Mouse (Mus musculus) liver, embryonic 15.5 days (tissue): ENCODE measurements at regions not wholly inside any gene's neighbourhood (a gene's known extent, or its start where the extent isn't known, plus 50 kb on each side); places are given as distances from the start of the nearest gene placed in this dataset.

Experiments
- ATAC-seq: fragments of 200-750 bp; cut with Nextera tagmentation; 2 replicates; pipeline ENCODE4 v1.8.0; 2017; ENCODE audit warnings: moderate number of reproducible peaks, mild to moderate bottlenecking, moderate library complexity; ENCODE audit not compliant: insufficient read depth
- H3K27ac ChIP-seq: fragments of 300-500 bp; sonication (generic); replicated peaks from 2 replicates; pipeline ENCODE4 v1.5.1; 2015; ENCODE audit warnings: mild to moderate bottlenecking, inconsistent platforms
- H3K27me3 ChIP-seq: fragments of 300-500 bp; sonication (generic); 2 replicates; pipeline ENCODE4 v1.6.1; 2015; ENCODE audit warnings: mild to moderate bottlenecking, inconsistent platforms
- H3K36me3 ChIP-seq: fragments of 300-500 bp; sonication (generic); replicated peaks from 2 replicates; pipeline ENCODE4 v1.6.1; 2015; ENCODE audit warnings: moderate library complexity, mild to moderate bottlenecking, inconsistent platforms
- H3K4me1 ChIP-seq: fragments of 300-500 bp; sonication (generic); replicated peaks from 2 replicates; pipeline ENCODE4 v1.6.1; 2015; ENCODE audit warnings: inconsistent platforms
- H3K4me2 ChIP-seq: fragments of 300-500 bp; sonication (generic); 2 replicates; pipeline ENCODE4 v1.6.1; 2015; ENCODE audit warnings: moderate library complexity, mild to moderate bottlenecking, inconsistent platforms
- H3K4me3 ChIP-seq: fragments of 300-500 bp; sonication (generic); replicated peaks from 2 replicates; pipeline ENCODE4 v1.5.1; 2015; ENCODE audit warnings: mild to moderate bottlenecking, inconsistent platforms
- H3K9ac ChIP-seq: fragments of 300-500 bp; sonication (generic); 2 replicates; pipeline ENCODE4 v1.6.1; 2015; ENCODE audit warnings: moderate library complexity, mild to moderate bottlenecking, inconsistent platforms
- H3K9me3 ChIP-seq: fragments of 300-500 bp; sonication (generic); replicated peaks from 2 replicates; pipeline ENCODE4 v1.6.1; 2016; ENCODE audit warnings: inconsistent platforms
- WGBS: fragments of 180-500 bp; shearing (Covaris S2); methylation state at CpG from one replicate; pipeline ENCODE4 v1.1.7; 2015; ENCODE audit warnings: mixed read lengths; ENCODE audit not compliant: insufficient replicate concordance; 5-methylcytosine and 5-hydroxymethylcytosine counted together

GRCm38 (mm10) chr3:144107664-144108063 lies 97.4 kb downstream of the Lmo4 start:
- H3K4me1 ChIP-seq = no peaks in the 10 kb centered on the region
- no peak for ATAC-seq
- no peaks in the 10 kb centered on the region for H3K27me3 ChIP-seq
- H3K27ac ChIP-seq = no peak overlapping the region
- 72% methylated on average over 7 of the region's 7 CpGs for WGBS
- no peak overlapping the region for H3K9ac ChIP-seq
- H3K4me2 ChIP-seq = no peak overlapping the region
- no peak overlapping the region for H3K4me3 ChIP-seq
- H3K36me3 ChIP-seq = no peaks in the 10 kb centered on the region
- H3K9me3 ChIP-seq = no peaks in the 10 kb centered on the region

DNA sequence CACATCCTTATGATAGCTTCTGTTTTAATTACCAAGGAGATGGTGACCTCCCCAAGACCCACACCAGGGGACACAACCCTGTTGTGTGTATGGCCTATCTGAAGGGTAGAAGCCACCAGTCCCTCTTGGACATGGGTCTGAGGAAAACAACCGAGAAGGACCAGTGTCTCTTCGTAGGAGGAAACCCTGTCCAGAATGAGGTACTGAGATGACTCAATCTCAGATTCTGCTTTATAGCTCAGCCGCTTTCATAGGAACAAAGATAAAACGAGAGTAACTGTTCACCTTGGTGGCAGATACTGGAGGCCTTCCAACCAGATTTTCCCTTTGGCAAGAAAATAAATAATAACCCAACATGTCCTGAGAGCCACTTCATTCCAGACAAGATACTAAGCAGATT lies 100.7 kb downstream of the Lmo4 start:
- Histone ChIP-seq H3K27ac (no peak overlapping the region), H3K27me3 (no peaks in the 10 kb centered on the region), H3K36me3 (no peaks in the 10 kb centered on the region), H3K9ac (no peak overlapping the region), H3K4me2 (no peak overlapping the region), H3K9me3 (no peaks in the 10 kb centered on the region), H3K4me3 (no peak overlapping the region), H3K4me1 (no peaks in the 10 kb centered on the region)
- no peak for ATAC-seq
- 60% methylated on average over 4 of the region's 4 CpGs for WGBS

DNA sequence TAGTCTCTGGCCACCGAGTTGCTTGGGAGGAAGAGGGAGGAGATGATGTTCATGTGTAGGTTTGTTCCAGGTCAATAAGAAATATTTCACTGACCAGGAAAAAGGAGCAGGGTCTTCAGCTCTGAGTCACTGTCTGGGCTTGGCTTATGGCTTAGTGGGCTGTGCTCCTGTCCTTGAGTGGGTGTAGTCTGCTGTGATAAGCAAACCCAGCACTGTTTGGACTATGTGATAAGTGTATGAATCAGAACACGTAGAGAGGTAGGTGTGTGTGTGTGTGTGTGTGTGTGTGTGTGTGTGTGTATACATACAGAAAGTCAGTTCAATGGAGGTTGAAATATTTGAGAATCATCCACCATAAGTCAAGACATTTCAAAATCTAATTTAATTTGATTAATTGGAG lies 105.6 kb downstream of the Lmo4 start:
- Histone ChIP-seq H3K27ac (no peak overlapping the region), H3K4me2 (no peak overlapping the region), H3K4me1 (no peaks in the 10 kb centered on the region), H3K36me3 (no peaks in the 10 kb centered on the region), H3K27me3 (no peaks in the 10 kb centered on the region), H3K9me3 (no peaks in the 10 kb centered on the region), H3K4me3 (no peak overlapping the region), H3K9ac (no peak overlapping the region)
- 54% methylated on average over 2 of the region's 2 CpGs for WGBS
- ATAC-seq = no peak

- Histone ChIP-seq H3K27ac (no peak overlapping the region), H3K4me3 (no peak overlapping the region), H3K36me3 (no peaks in the 10 kb centered on the region), H3K4me2 (no peak overlapping the region), H3K9ac (no peak overlapping the region), H3K4me1 (no peaks in the 10 kb centered on the region), H3K27me3 (no peaks in the 10 kb centered on the region), H3K9me3 (no peaks in the 10 kb centered on the region)
- WGBS = 50% methylated on average over 8 of the region's 8 CpGs
- ATAC-seq = no peak
Measured at GRCm38 (mm10) chr3:144098762-144099161, 106.3 kb downstream of the Lmo4 start.

GRCm38 (mm10) chr3:144091231-144091630 lies 113.8 kb downstream of the Lmo4 start:
- 57% methylated on average over 1 of the region's 1 CpGs for WGBS
- H3K27me3 ChIP-seq = no peaks in the 10 kb centered on the region
- no peaks in the 10 kb centered on the region for H3K4me1 ChIP-seq
- ATAC-seq = no peak
- H3K4me2 ChIP-seq = no peak overlapping the region
- no peak overlapping the region for H3K4me3 ChIP-seq
- H3K27ac ChIP-seq = no peak overlapping the region
- H3K9me3 ChIP-seq = no peaks in the 10 kb centered on the region
- no peaks in the 10 kb centered on the region for H3K36me3 ChIP-seq
- H3K9ac ChIP-seq = no peak overlapping the region

DNA sequence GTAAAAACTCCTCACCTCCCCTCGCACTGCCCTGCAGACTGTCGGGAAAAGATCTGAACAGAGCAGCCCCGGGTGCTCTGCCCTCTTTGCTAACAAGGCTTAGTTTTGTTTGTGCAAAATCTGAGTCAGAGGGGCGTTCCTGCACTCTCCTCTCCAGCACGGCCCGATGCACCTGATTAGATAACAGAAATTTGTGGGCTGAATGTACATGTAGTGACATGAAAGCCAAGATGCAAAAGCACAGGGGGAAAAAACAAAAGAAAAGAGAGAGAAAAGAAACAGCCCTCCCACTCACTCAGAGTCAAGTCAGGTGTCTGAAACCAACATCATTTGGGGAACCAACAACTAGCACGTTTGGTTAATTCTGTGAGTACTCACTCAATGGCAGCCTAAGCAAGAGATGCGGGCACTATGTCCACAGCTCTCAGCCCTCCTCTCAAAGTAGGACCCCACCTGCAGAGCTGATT lies 115.2 kb downstream of the Lmo4 start:
- H3K27me3 ChIP-seq = no peaks in the 10 kb centered on the region
- ATAC-seq = no peak
- H3K4me1 ChIP-seq = no peaks in the 10 kb centered on the region
- no peaks in the 10 kb centered on the region for H3K36me3 ChIP-seq
- no peak overlapping the region for H3K4me2 ChIP-seq
- no peak overlapping the region for H3K4me3 ChIP-seq
- H3K9me3 ChIP-seq = no peaks in the 10 kb centered on the region
- 48% methylated on average over 8 of the region's 8 CpGs for WGBS
- no peak overlapping the region for H3K27ac ChIP-seq
- H3K9ac ChIP-seq = no peak overlapping the region

DNA sequence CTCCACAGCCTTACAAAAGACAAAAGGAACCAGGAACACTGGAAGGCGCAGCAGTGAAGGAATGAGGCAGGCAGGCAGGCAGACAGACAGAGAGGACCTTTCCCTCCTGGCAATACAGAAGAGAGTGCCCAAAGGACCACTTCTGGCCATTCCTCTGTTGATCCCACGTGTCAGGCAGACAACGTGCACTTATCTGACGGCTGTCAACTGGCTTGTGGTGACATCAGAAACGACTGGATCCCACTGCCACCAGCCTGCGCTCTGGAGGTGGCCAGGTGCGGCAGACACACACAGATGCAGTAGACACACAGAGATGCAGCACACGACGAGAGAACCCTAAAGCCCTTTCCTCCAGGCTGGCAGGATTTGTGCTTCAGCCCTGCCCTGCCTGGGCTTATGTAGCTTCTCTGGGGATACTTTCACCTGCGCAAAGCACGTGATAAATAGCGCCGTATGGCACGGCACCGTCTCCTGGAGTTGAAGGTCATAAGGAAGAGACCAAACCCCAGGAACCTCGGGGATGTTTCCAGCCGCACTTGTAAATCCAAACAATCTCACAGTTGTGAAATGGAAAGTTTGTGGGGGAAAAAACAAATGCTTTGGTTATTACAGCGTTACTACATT lies 116.6 kb downstream of the Lmo4 start:
- Histone ChIP-seq H3K9ac (no peak overlapping the region), H3K4me3 (no peak overlapping the region), H3K36me3 (no peaks in the 10 kb centered on the region), H3K4me2 (no peak overlapping the region), H3K4me1 (no peaks in the 10 kb centered on the region), H3K27ac (no peak overlapping the region), H3K27me3 (no peaks in the 10 kb centered on the region), H3K9me3 (no peaks in the 10 kb centered on the region)
- no peak for ATAC-seq
- whole genome bisulfite sequencing = 55% methylated on average over 18 of the region's 18 CpGs

DNA sequence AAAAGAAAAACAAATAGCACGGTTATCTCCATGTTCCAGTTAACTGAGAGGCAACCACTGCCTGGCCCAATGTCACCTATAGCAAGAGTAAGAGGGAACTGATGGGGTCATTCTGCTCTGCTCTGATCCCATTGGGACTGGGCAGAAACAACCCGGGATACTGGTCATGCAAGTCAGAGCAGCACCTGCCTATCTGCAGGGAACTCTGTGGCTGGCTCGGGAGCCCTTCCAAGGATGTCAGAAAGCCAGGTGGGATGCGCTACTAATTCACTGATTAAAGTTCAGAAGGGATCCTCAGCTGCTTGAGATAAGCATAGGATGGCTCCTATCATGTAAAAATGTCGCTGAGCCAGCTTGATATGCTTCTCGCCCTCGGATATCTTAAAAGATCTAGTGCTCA lies 117.2 kb downstream of the Lmo4 start:
- Histone ChIP-seq H3K9ac (no peak overlapping the region), H3K27ac (no peak overlapping the region), H3K27me3 (no peaks in the 10 kb centered on the region), H3K36me3 (no peaks in the 10 kb centered on the region), H3K4me2 (no peak overlapping the region), H3K4me3 (no peak overlapping the region), H3K4me1 (no peaks in the 10 kb centered on the region), H3K9me3 (no peaks in the 10 kb centered on the region)
- 53% methylated on average over 7 of the region's 7 CpGs for WGBS
- no peak for ATAC-seq

DNA sequence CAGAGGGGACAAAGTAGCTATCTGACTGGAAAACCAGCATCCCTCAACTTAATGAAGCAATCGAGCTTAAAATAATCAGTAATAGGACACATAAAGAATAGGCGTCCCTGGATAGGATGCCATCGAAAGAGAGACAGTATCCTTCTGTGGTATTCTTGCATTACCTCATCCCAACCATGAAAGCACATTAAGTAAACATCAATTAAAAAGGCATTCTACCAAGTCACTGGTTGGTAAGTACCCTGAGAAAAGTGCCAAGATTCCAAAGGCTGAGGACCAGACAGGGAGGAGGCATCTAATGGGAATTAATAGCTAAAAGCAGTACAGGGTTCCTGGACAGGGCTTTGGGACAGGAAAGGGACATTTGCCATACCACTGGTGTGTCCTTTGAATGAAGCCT lies 118.8 kb downstream of the Lmo4 start:
- WGBS = 64% methylated on average over 3 of the region's 3 CpGs
- no peak for ATAC-seq

GRCm38 (mm10) chr3:144079960-144080359 lies 125.1 kb downstream of the Lmo4 start:
- Histone ChIP-seq H3K27ac (no peak overlapping the region), H3K9me3 (no peaks in the 10 kb centered on the region), H3K36me3 (no peaks in the 10 kb centered on the region), H3K9ac (no peak overlapping the region), H3K4me2 (no peak overlapping the region), H3K27me3 (no peaks in the 10 kb centered on the region), H3K4me3 (no peak overlapping the region), H3K4me1 (no peaks in the 10 kb centered on the region)
- no peak for ATAC-seq
- 53% methylated on average over 3 of the region's 3 CpGs for WGBS

More for the DNA sequence above, 118.8 kb downstream of the Lmo4 start:
- H3K4me3 ChIP-seq = no peak overlapping the region
- no peaks in the 10 kb centered on the region for H3K9me3 ChIP-seq
- H3K4me1 ChIP-seq = no peaks in the 10 kb centered on the region
- no peak overlapping the region for H3K9ac ChIP-seq
- no peaks in the 10 kb centered on the region for H3K36me3 ChIP-seq
- no peak overlapping the region for H3K27ac ChIP-seq
- no peaks in the 10 kb centered on the region for H3K27me3 ChIP-seq
- no peak overlapping the region for H3K4me2 ChIP-seq

GRCm38 (mm10) chr3:144078198-144078935 lies 126.7 kb downstream of the Lmo4 start:
- no peaks in the 10 kb centered on the region for H3K36me3 ChIP-seq
- H3K4me2 ChIP-seq = no peak overlapping the region
- no peaks in the 10 kb centered on the region for H3K4me1 ChIP-seq
- WGBS = 59% methylated on average over 13 of the region's 13 CpGs
- no peak overlapping the region for H3K27ac ChIP-seq
- no peak overlapping the region for H3K4me3 ChIP-seq
- ATAC-seq = no peak
- H3K9me3 ChIP-seq = no peaks in the 10 kb centered on the region
- no peaks in the 10 kb centered on the region for H3K27me3 ChIP-seq
- no peak overlapping the region for H3K9ac ChIP-seq
